Mouse (Mus musculus): Measurements from ENCODE around the gene Gfm2. TPM values are rescaled to one million over a fixed set of nuclear protein-coding genes. Genes with fewer than 3 reads are reported as not detected.

The Gfm2 gene
- total and polyA plus RNA-seq, 3 experiments: 25.7 to 34.1 TPM; not detected in 1

DNA sequence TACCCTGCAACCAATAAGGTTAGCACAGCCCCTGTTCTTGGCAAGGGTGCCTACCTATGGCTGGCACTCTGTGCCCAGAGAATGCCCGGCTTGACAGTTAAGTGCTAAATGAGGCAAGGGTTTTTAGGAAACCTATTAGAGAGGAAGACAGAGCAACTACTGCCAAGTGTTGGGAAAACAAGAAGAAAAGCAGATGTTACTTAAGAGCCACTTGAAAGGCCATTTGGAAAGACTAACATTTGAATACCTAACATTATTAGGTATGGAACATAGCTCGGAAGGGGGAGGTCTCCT lies 59.1 kb downstream of the Gfm2 start:
- H3K9ac ChIP-seq (ENCODE audit: control insufficient read depth, low read depth, low read length, poor library complexity, severe bottlenecking): no peak overlapping the region
- TF ChIP-seq MAX (IDR thresholded peaks at IDR 0.05; ENCODE audit: low read length): no peak
- no peak for TF ChIP-seq MYB (IDR thresholded peaks at IDR 0.05; ENCODE audit: low read depth, low read length)
- TF ChIP-seq SMC3 (IDR thresholded peaks at IDR 0.05; ENCODE audit: low read depth, low read length): no peak
- TF ChIP-seq TAL1 (IDR thresholded peaks at IDR 0.05; ENCODE audit: low read length): no peak
- no peak for TF ChIP-seq ZC3H11A (IDR thresholded peaks at IDR 0.05; ENCODE audit: low read depth, low read length)
- TF ChIP-seq TCF12 (IDR thresholded peaks at IDR 0.05; ENCODE audit: low read depth, low read length): no peak
- no peak overlapping the region for H3K27ac ChIP-seq (ENCODE audit: control insufficient read depth, low read depth, low read length)
- no peaks in the 10 kb centered on the region; a peak in 2 of 4 replicates for H3K36me3 ChIP-seq (ENCODE audit: control insufficient read depth in 1 of 2, insufficient read depth in 2 of 2, low read length in 2 of 2)
- H3K4me3 ChIP-seq (ENCODE audit: control insufficient read depth in 1 of 2, insufficient read depth in 1 of 2, low read depth in 2 of 2, low read length in 2 of 2): no peak overlapping the region
- no peaks in the 10 kb centered on the region for H3K79me2 ChIP-seq (ENCODE audit: control insufficient read depth, insufficient read depth, low read length, poor library complexity)
- 0 out of 4 replicates have a peak, but pooled peaks cover 0 to 3% of the 10 kb centered on the region in 2 experiments for H3K4me1 ChIP-seq (ENCODE audit: control insufficient read depth in 1 of 2, insufficient read depth in 2 of 2, low read length in 2 of 2)
- H3K9me3 ChIP-seq (replicated peaks; ENCODE audit: insufficient read depth, low read length): no peaks in the 10 kb centered on the region
- H3K27me3 ChIP-seq (ENCODE audit: control insufficient read depth in 1 of 2, insufficient read depth in 2 of 2, low read length in 2 of 2): no peaks in the 10 kb centered on the region
- no peak for DNase-seq (ENCODE audit: low read depth, low spot score)

DNA sequence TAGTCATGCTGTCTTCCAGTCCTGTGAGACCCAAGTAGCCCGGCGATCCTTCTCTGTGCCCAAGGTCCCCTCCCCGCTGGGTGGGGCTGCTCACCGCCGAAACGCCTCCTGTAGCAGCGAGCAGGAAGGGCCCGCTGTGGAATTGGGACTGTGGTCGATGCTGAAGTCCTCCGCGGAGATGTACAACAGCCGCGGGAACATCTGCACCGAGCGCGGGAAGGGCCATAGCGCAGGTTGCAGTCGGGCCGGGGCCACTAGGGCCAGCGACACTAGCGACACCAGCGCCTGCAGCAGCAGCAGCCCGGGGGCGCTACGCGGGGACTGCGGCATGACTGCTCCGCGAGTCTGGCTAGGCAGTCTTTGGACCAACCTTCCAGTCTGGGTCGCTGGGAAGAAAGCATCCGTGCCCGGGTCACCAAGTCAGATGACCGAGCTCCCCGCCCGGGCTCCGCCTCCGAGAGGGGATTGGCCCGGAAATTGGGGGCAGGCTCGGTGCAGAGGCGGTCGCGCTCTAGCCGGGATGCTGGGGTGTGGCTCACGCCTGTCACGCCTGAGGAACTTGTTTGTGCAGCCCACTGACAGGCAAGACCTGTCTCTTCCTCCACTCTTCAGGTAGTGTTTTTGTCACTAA lies 60.3 kb downstream of the Gfm2 start, which contains the start of gene Hexb:
Gene Hexb (minus strand): TSS at position 426 of the 631 bp plus-strand sequence.
- H3K79me2 ChIP-seq (ENCODE audit: control insufficient read depth, insufficient read depth, low read length, poor library complexity): no peaks in the 10 kb centered on the region
- peak within 1 kb of the TSS; percentile 76 for H3K9ac ChIP-seq (ENCODE audit: control insufficient read depth, low read depth, low read length, poor library complexity, severe bottlenecking)
- no peak for TF ChIP-seq GABPA (IDR thresholded peaks at IDR 0.05; ENCODE audit: low read depth, low read length)
- TF ChIP-seq POLR2A (IDR thresholded peaks at IDR 0.05; ENCODE audit: control insufficient read depth in 1 of 2, insufficient read depth in 1 of 2, low read depth in 1 of 2, low read length in 2 of 2, poor library complexity in 1 of 2): peak; percentile 57 to 75
- peak; percentile 55 for TF ChIP-seq ZNF384 (IDR thresholded peaks at IDR 0.05; ENCODE audit: low read depth, low read length)
- TF ChIP-seq MAX (IDR thresholded peaks at IDR 0.05; ENCODE audit: low read length): no peak
- peak; percentile 81 for TF ChIP-seq USF1 (IDR thresholded peaks at IDR 0.05; ENCODE audit: low read depth, low read length)
- TF ChIP-seq ZC3H11A (IDR thresholded peaks at IDR 0.05; ENCODE audit: low read depth, low read length): no peak
- peak; percentile 38; the same call in 1 of the 2 replicates for TF ChIP-seq BHLHE40 (IDR thresholded peaks at IDR 0.05; ENCODE audit: borderline replicate concordance, low read depth, low read length)
- 0 out of 6 replicates have a peak, but pooled peaks of 1 of the 3 experiments have one; percentile 16 for TF ChIP-seq CTCF (IDR thresholded peaks at IDR 0.05 in 2 of 3, conservative IDR thresholded peaks at IDR 0.05 in 1 of 3; ENCODE audit: control insufficient read depth in 1 of 3, insufficient read depth in 1 of 3, low read depth in 2 of 3, low read length in 3 of 3, poor library complexity in 1 of 3, severe bottlenecking in 1 of 3)
- peak; percentile 53; the same call in 1 of the 2 replicates for TF ChIP-seq HCFC1 (IDR thresholded peaks at IDR 0.05; ENCODE audit: low read depth, low read length)
- no peak for TF ChIP-seq ZKSCAN1 (IDR thresholded peaks at IDR 0.05; ENCODE audit: low read depth, low read length)
- TF ChIP-seq JUND (IDR thresholded peaks at IDR 0.05; ENCODE audit: low read depth, low read length): no peak
- TF ChIP-seq ZMIZ1 (IDR thresholded peaks at IDR 0.05; ENCODE audit: low read depth, low read length): no peak; the same call in 1 of the 2 replicates
- no peak for TF ChIP-seq MYB (IDR thresholded peaks at IDR 0.05; ENCODE audit: low read depth, low read length)
- TF ChIP-seq POLR2AphosphoS2 (IDR thresholded peaks at IDR 0.05; ENCODE audit: low read length): peak; percentile 63; the same call in 1 of the 2 replicates
- TF ChIP-seq MYC (IDR thresholded peaks at IDR 0.05; ENCODE audit: low read depth, low read length): no peak
- no peak for TF ChIP-seq TAL1 (IDR thresholded peaks at IDR 0.05; ENCODE audit: low read length)
- TF ChIP-seq EP300 (IDR thresholded peaks at IDR 0.05; ENCODE audit: low read depth in 1 of 2, low read length in 2 of 2): no peak
- peak; percentile 71 for TF ChIP-seq NELFE (IDR thresholded peaks at IDR 0.05; ENCODE audit: low read depth, low read length)
- TF ChIP-seq ELF1 (IDR thresholded peaks at IDR 0.05; ENCODE audit: low read depth, low read length): peak; percentile 66
- no peak; the same call in 1 of the 2 replicates for TF ChIP-seq SIN3A (IDR thresholded peaks at IDR 0.05; ENCODE audit: low read length)
- peak; percentile 44; the same call in 1 of the 2 replicates for TF ChIP-seq RCOR1 (IDR thresholded peaks at IDR 0.05; ENCODE audit: low read depth, low read length)
- no peak; the same call in 1 of the 2 replicates for TF ChIP-seq RAD21 (IDR thresholded peaks at IDR 0.05; ENCODE audit: low read depth, low read length)
- no peak for TF ChIP-seq KAT2A (conservative IDR thresholded peaks at IDR 0.05; ENCODE audit: low read depth, low read length)
- no peak for TF ChIP-seq MAFK (IDR thresholded peaks at IDR 0.05; ENCODE audit: borderline replicate concordance, low read depth, low read length)
- no peak for TF ChIP-seq POLR2AphosphoS5 (IDR thresholded peaks at IDR 0.05; ENCODE audit: borderline replicate concordance, low read depth, low read length)
- 0 out of 4 replicates have a peak, but pooled peaks cover 0 to 3% of the 10 kb centered on the region in 2 experiments for H3K4me1 ChIP-seq (ENCODE audit: control insufficient read depth in 1 of 2, insufficient read depth in 2 of 2, low read length in 2 of 2)
- peak; percentile 93 for DNase-seq (ENCODE audit: low read depth, low spot score)
- H3K27ac ChIP-seq (ENCODE audit: control insufficient read depth, low read depth, low read length): peak within 1 kb of the TSS; percentile 56
- no peaks in the 10 kb centered on the region; a peak in 2 of 4 replicates for H3K36me3 ChIP-seq (ENCODE audit: control insufficient read depth in 1 of 2, insufficient read depth in 2 of 2, low read length in 2 of 2)
- no peaks in the 10 kb centered on the region for H3K9me3 ChIP-seq (replicated peaks; ENCODE audit: insufficient read depth, low read length)
- H3K27me3 ChIP-seq (ENCODE audit: control insufficient read depth in 1 of 2, insufficient read depth in 2 of 2, low read length in 2 of 2): no peaks in the 10 kb centered on the region
- H3K4me3 ChIP-seq (ENCODE audit: control insufficient read depth in 1 of 2, insufficient read depth in 1 of 2, low read depth in 2 of 2, low read length in 2 of 2): peak within 1 kb of the TSS; percentile 86 to 99

Data from MEL (cell line).